Mouse (Mus musculus) T-helper 17 cell (primary cell): ENCODE data around the gene Cabp1.
"Not testable (repeated sequence)": the region's sequence is repeated elsewhere in the genome, so short reads cannot be mapped to it uniquely, and the experiment has no call there.

Source experiments
- in situ Hi-C, 2 experiments: fragments of 300-600 bp; cut with MboI, MseI; formaldehyde crosslinking; loops; 1 replicate in 1 of 2; 2 replicates in 1 of 2; pipeline ENCODE4 v1.15.1; 2025; ENCODE audit warnings: high pct_unique_total_duplicates in 2 of 2

Cabp1 gene

DNA sequence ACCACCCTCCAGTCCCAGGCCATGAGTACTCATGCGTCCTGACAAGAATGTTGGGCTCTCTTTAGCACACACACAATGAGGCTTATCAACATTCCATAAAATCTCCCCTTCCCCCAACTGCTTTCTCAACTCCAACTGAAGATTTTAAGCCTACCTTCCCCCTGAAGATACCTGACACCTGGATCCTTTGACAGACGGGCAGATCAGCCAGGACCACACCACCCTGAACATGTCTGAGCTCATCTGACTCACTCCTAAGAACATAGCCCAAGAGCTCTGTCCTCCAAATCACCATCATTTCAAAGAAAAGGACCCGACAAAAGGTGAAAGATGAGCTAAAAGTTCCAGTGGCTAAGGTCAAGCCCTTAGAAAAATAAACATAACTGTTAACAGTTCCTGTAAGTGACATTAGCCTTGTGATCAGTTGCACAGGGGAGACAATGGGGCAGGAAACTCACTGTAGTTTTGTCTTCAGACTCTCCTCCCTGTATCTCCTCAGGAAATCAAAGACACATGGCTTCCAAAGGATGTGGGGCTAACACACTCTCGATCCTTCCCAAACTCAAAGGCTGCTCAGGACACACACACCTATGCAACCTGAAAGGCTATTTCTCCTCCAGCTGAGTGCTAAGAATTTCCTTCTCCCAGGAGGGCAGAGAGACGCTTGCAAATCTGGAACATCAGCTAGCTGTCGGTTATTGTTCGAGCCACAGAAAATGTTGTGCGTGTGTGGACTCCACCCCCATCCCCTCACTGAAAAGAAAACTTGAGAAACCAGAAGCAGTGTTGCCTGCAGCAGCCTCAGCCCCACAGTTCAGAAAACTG, 41.8 kb downstream of the Cabp1 start:
- in situ Hi-C loops = no loop called here

DNA sequence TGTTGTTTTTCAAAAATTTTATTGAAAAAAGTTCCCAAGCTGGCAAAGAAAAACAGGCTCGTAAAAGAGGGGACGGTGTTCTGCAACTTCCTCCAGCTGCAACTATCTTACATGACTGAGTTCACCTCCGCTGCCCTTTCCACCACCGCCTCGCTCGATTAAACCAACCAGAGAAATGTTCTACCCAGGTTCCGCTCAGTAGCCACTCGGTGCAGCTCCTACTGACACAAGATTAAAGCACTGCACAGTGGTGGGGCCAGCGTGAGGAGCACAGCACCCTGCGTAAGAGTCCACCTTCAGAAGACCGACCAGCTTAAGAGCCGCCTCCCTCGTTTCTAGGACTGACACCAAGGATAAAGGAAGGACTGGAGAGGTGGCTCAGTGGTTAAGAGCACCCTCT, 42.7 kb downstream of the Cabp1 start:
- in situ Hi-C loops = no loop called here

GRCm38 (mm10) chr5:115150991-115151390, 43.2 kb downstream of the Cabp1 start:
- in situ Hi-C loops = no loop called here

DNA sequence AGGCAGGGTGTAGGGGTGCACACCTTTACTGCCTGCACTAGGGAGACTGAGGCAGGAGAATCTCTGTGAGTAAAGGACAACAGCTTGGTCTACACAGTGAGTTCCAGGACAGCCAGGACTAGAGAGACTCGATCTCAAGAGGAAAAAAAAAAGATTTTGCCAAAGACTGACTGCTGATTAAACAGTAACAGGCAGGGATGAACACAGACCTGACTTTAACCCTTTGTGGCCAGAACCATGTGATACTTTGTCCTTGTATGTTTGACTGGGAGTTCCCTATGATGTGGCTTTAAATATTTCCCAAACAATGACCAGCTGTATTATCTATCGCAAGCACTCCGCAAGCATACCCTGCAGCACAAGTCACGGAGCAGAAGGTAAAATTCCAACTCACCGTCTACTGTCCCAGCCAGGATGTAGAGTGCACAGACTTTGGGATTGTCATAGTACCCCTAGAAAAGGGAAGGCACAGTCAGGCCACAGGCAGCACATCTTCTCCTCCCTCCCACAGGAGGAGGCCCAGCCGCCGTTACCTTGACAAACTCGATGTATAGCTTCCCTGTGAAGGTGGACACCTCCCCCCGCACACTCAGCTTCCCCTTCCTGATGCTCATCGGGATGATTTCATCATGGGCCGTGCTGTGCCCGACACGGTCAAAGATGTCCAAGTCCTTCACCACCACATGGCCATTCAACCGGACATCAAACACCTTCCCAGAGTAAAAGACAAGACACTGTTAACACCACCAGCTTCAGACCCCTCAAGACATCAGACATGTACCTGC, 44.3 kb downstream of the Cabp1 start:
- in situ Hi-C loops = no loop called here

DNA sequence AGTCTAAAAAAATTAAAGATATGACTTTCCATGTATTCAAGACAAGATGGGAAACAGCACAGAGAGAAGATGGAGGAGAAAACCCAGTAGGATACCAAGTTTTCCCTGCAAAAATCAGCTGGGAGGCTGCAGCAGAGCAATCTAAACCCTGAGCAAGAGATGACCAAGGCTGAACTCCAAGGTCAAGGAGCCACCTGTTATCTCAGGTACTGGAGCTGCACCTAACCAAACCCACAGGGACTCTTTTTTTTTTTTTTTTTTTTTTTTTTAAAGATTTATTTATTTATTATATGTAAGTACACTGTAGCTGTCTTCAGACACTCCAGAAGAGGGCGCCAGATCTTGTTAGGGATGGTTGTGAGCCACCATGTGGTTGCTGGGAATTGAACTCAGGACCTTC, 45.3 kb downstream of the Cabp1 start:
- in situ Hi-C loops = not testable (repeated sequence)

DNA sequence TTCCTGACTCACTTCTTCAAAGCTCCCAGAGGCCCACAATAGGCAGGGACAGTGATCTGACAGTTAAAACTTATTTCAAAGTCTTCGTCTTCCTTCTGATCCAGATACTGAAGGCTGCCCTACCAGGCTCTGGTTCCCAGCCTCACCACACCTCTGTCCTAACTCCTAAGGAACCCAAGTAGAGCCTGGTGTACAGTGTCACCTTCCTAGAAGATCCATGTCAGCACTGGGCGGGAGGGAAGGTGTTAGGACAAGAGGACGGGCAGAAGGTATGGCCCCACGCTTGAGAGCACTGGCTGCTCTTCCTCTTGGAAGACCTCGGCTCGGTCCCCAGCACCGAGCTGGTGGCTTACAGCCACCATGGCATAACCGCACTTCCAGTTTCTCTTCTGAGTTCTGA, 45.8 kb downstream of the Cabp1 start:
- in situ Hi-C loops = no loop called here

GRCm38 (mm10) chr5:115147388-115147787, 46.8 kb downstream of the Cabp1 start:
- in situ Hi-C loops = no loop called here

GRCm38 (mm10) chr5:115146747-115147130, 47.4 kb downstream of the Cabp1 start:
- in situ Hi-C loops = no loop called here

DNA sequence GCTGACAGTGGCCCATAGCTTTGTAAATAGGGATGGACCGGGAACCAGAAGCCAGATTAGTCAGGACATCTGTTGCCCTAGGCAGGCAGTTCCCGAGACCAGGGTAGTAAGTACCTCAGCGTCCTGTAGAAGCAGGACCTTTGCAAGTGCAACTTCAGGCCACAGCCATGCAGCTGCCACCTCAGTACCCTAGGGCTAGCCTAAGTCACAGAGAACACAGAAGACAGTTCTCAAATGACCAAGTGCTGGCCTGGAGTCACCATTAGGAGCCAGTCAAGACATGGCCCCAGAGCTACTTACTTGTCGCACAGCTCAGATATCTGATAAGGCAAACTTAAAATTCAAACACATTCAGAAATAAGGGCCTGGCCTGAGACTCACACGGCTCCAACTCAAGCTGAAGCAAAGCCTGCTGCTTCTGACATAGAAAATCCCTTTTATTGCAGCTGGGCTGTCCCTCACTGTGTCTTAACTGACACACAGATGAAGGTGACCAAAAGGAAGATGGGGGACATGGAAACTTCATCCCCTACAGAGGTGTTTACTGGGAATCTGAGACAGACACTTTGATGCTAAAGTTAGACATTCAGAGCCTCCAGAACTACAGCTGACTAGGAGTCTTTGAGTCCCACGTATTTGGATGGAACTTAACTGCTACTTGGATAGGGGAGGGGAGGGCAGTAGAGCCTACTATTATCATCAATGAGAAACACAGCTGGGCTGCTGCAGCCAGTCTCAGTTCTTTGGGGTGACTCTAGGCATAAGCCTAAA, 48.0 kb downstream of the Cabp1 start:
- in situ Hi-C loops = no loop called here

DNA sequence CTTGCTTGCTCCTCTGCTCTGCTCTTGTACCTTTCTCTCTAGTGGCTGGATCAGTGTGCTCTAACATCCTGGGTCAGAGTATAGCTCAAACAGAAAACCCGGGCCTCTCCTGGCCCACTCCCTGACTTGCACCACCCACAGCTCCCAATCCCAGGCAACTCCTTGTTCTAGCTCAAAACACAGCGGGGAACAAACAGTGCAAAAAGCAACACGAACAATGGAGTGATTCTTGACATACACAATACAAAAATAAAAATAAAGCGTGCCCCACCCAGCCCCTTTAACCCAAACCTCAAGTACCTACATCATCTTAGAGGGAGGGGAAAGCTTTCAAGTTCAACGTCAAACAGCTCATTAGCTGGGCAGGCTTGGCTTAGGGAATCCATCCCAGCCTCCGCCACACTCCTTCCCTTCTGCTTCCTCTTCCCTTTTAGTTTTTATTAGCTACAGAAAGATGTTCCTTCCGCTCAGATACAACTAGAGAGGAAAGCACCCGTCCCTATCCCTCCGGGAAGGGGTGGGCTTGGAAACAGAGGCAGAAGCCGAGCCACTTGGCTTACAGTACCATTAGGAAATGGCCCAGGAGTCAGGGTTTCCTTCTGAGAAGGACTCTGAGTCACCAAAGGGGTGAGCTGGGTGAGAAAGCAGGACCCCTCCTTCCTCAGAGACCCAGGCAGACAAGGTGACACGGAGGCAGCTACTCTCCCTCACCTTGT, 48.8 kb downstream of the Cabp1 start:
- in situ Hi-C loops = no loop called here

DNA sequence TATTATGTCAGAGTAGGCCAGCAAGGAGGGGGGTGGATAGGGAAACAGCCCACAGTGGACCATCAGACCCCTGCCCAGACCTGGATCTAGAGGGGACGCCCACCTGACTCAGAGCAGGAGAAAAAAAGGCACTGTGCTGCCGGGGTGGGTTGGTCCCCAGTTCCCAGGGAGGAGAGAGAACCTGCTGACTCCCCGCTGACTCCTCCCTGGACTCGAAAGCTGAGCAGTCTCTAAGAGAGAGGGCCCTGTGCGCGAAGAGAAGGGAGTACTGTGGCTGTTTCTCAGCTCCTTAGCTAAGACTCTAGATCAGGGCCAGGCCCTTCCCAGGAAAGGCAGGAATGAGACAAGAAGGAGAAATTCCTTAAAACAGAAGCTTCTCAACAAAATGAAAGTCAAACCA, 49.7 kb downstream of the Cabp1 start:
- in situ Hi-C loops = no loop called here

GRCm38 (mm10) chr5:115143552-115143951, 50.6 kb downstream of the Cabp1 start:
- in situ Hi-C loops = no loop called here

DNA sequence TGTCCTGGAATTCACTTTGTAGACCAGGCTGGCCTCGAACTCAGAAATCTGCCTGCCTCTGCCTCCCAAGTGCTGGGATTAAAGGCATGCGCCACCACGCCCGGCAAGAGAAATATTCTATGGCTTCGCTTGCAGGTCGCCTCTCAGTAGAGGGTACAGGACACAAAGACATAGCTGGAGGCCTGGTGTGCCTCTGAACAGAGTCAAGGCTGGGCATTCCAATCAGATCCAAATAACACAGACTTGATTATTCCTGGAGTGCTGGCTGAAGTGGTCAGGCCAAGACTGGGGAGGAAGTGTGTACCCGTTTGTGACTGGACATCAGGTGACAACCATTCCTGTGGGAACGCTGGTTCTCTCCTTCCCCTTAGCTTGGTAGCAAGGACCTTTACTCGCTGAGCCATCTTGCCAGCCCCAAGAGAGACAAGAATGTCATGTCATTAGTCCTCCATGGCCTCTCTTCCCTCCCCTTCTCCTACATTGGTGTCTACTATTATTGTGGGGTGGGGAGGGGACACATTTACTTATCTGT, 51.9 kb downstream of the Cabp1 start:
- in situ Hi-C loops = no loop called here

DNA sequence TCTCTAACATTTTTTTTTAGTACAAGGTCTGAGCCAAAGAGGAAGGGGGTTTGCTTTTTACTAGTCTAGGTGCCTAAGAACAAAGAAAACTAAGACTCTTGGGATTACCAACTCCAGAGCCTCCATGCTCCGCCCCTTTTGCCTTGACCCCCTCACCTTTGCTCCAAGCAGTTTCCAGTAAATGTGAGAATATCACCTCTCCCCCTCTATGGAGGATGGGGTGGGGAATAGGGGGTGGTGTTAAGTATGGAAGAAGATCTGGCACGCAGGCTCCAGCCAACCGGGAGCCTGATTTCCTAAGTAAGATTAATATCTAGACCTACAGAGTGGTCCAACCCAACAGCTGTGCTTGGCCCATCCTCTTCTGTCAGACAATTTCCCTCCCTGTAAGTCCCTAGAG, 53.5 kb downstream of the Cabp1 start:
- in situ Hi-C loops = no loop called here

DNA sequence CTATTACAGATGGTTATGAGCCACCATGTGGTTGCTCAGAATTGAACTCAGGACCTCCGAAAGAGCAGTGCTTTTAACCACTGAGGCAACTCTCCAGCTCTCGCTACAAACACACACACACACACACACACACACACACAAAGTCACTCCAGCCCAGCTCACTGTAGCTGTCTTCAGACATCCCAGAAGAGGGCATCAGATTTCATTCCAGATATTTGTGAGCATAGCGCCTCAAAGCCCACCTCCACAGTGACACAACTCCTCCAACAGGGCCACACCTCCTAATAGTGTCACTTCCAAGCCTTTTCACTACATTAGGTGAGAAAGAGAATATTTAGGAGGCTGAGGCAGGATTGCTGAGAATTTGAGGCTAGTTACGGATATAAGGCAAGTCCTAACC, 55.1 kb downstream of the Cabp1 start:
- in situ Hi-C loops = no loop called here

DNA sequence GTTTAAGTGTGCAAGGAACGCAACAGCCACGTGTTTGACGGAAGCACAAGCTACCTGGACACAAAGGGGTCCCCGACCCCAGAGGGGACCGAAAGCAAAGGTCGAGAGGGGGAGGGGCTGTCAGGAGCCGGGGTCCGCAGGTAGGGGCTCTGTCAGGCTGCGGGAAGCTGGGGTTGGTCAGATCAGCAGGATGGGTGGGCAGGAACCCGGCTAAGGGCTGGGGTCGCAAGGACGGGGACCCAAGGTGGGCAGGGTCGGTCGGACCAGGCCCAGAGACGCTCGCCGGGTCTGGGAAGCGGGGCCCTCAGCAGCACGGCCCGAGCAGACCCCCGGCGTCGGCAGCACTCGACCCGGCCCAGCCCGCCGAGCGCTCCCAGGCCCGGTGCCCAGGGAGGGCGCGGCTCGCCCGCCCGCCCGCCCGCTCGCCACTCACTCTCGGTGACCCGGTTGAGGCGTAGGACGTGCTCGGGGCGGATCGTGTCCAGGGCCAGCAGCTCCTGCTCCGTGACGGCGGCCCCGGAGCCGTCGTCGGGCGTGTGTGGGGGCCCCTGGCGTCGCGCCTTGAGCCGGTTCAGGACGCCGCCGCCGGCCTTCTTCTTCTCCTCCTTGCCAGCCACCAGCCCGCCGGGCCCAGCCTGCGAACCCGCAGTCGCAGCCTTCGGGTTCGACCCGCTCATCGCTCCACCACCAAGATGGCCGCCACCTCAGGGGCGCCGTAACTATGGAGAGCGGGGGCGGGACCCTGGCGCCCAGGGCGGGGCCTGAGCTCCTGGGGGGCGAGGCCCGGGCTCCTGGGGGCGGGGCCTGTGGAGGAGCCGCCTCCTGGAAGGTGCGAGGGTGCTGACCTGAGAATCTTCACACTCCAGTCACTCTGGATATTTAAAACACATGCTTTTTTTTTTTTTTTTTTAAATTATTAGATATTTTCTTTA, 59.7 kb downstream of the Cabp1 start, which contains the start of gene Unc119b:
Unc119b (minus strand) TSS at position 742 of the 932 bp plus-strand sequence.
- in situ Hi-C loops = no loop called here

DNA sequence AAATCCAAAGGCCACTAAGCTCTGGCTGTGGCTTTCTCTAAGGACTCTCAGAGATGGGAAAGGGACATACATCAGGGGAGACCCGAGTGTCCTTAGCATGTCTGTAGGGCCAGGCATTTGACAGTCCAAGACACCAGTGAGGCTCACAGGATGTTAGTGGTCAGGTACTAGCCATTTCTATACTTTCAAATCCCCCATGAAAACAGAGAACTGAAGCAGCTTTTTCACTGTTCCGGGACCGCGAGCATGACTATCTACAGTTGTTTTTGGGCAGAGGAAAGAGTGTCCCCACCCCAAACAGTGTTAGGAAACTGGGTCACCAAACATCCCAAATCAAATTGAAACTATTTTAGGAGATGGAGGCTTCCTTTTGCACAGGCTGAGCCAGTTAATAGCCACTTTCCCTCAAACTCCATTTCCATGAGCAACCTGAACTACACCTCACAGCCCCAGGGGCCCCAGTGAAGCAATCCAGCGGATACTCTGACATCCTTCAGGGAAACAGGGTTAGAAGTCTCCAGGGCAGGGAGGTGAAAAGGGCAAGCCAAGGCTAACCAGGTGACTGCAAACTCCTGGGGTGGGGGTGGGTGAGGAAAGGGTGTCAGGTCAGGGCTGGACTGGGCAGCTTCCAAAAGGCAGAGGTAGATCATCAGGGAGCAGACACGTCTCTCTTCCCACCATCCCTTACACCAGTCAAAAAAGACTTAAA, 60.7 kb downstream of the Cabp1 start:
- in situ Hi-C loops = no loop called here

GRCm38 (mm10) chr5:115132465-115132864, 61.7 kb downstream of the Cabp1 start:
- in situ Hi-C loops = no loop called here

- in situ Hi-C loops = loop anchor here (5.0 kb wide), 3 partner anchors 33 to 98 kb away; no protein-coding TSS in a partner anchor
Observed at GRCm38 (mm10) chr5:115129328-115129727, 64.9 kb downstream of the Cabp1 start.
